Mouse (Mus musculus) cortical plate, adult 2 months (tissue): ENCODE measurements around the gene Cpb2.

Experiments
- CTCF ChIP-seq: fragments of 200-500 bp; IDR thresholded peaks from 2 replicates; pipeline ENCODE4 v1.5.1; 2011; ENCODE audit warnings: mild to moderate bottlenecking, control low read depth, low read length; ENCODE audit not compliant: insufficient read depth; ENCODE audit errors: extremely low read depth
- POLR2A ChIP-seq: fragments of 200-500 bp; IDR thresholded peaks from 2 replicates; pipeline ENCODE4 v1.6.1; 2011; ENCODE audit warnings: mild to moderate bottlenecking, low read length, control low read depth; ENCODE audit not compliant: insufficient read depth; ENCODE audit errors: extremely low read depth

DNA sequence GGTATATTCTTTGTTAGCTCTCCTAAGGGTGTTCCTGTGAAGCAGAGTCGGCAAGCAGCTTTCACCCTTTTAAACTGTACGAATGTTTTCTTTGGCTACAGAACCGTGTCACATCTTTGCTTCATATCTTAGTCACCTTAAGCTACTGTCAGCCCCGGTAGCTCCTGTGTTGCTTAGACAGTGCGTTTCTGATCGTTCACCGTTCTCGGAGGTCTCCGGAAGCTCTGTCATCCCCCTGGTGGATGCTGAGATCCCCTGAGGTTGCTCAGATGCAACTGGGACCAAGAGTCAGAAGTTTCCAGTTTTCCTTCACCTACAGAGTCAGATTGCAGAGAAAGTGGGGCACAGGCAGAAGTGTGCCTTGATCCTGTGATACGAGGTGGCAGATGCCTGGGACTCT, 49.7 kb upstream of the Cpb2 start:
- no peak for TF ChIP-seq POLR2A
- TF ChIP-seq CTCF: no peak
